Mouse (Mus musculus) neural tube, postnatal 0 days (tissue): ENCODE results near the gene Gm20696. TPM values are rescaled to one million over a fixed set of nuclear protein-coding genes. Genes with fewer than 3 reads are reported as not detected.

ENCODE experiments used
- microRNA-seq: library from miRNA; unstranded; fragments of <30 nt; microRNA quantifications from one replicate; pipeline ENCODE4, GENCODE M21; 2016
- polyA plus RNA-seq: library from polyadenylated mRNA; unstranded; fragments of >200 nt; fragmentation: Nextera tagmentation; extraction: Ambion mirVana; gene quantifications from 2 replicates; pipeline ENCODE4 v1.2.1, GENCODE M21; 2015

The Gm20696 gene
- 0.78 and 2.1 TPM in 2 replicates for polyA plus RNA-seq

GRCm38 (mm10) chr6:99666318-99667171 lies at the start of gene Gm20696, which contains the start of gene Eif4e3:
Gene Gm20696 (minus strand): TSS chr6:99666797.
Gene Eif4e3 (minus strand): TSS chr6:99666771.

GRCm38 (mm10) chr6:99692206-99692915 lies 25.8 kb upstream of the Gm20696 start, which contains the start of gene Gpr27:
Gene Gpr27 (plus strand): TSS chr6:99692679.

GRCm38 (mm10) chr6:99522359-99523108 lies 144.1 kb downstream of the Gm20696 start, which contains the start of gene Foxp1:
Gene Foxp1 (minus strand): TSS chr6:99522721.

Small RNAs within 50 kb of the gene (microRNA-seq; reads per million reads assigned to microRNA genes)
- not detected for gene Gm22328

Other genes starting within 250 kb of the Gm20696 start
- 41.5 and 41.9 TPM in 2 replicates for gene Foxp1, start 144.1 kb downstream of the Gm20696 start, polyA plus RNA-seq
- 6.1 and 8.0 TPM in 2 replicates for gene Eif4e3, start within 50 bp of the Gm20696 start, polyA plus RNA-seq
- gene Gpr27, start 25.9 kb upstream of the Gm20696 start, polyA plus RNA-seq, result 24.1 and 25.8 TPM in 2 replicates
- 0.52 and 0.65 TPM in 2 replicates for gene Prok2, start 59.6 kb upstream of the Gm20696 start, polyA plus RNA-seq